Mouse (Mus musculus): ENCODE measurements around the gene Cacng2.

DNA sequence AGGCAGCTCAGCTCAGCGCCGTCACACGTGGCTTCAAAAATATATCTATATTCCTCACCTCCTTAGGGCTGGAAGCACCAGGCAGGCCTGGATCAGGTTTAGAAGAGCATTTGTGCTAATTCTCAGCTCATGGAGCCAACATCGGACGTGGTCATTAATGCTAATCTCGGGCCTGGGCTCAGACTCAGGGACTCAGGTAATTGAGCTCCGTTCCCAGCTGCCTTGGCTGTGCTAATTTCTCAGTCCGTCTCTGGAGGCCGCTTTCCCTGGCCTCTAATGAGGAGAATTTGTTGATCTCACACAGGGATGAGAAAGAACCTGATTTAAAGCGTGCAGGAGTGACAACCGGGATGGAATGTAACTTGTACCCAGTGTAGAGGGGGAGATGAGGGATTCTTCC lies 44.6 kb upstream of the Cacng2 start:
- TF ChIP-seq CTCF (IDR thresholded peaks at IDR 0.05) (no peak), EP300 (IDR thresholded peaks at IDR 0.05) (no peak)
